Mouse (Mus musculus) spleen, adult 10 weeks (tissue): ENCODE measurements around the gene Gm6356. TPM values are rescaled to one million over a fixed set of nuclear protein-coding genes. Genes with fewer than 3 reads are reported as not detected.

Source experiments
- polyA plus RNA-seq: library from polyadenylated mRNA; stranded (reverse); fragments of 350-450 nt; fragmentation: Illumina TruSeq; extraction: RNeasy Lipid Tissue Mini Kit (QIAGEN cat#74804); gene quantifications from one replicate; pipeline ENCODE4 v1.2.3, GENCODE M21; 2015; ENCODE audit warnings: low replicate concordance; ENCODE audit not compliant: insufficient read depth

The Gm6356 gene
- not detected for polyA plus RNA-seq

GRCm38 (mm10) chr14:6973718-6974117, at the start of gene Gm6356:
Gene Gm6356 (minus strand): TSS chr14:6973818.

Other genes with a start within 250 kb of the Gm6356 start
- gene Gm3636, start 231.5 kb downstream of the Gm6356 start, polyA plus RNA-seq = 4.9 TPM
- gene Gm8362, start 199.4 kb downstream of the Gm6356 start, polyA plus RNA-seq = not detected
- gene Gm3642, start 133.5 kb downstream of the Gm6356 start, polyA plus RNA-seq = not detected
- gene Gm3667, start 83.9 kb downstream of the Gm6356 start, polyA plus RNA-seq = 0.66 TPM
- 0.19 TPM for gene Gm10406, start 53.6 kb upstream of the Gm6356 start, polyA plus RNA-seq
- gene Gm3685, start 71.2 kb upstream of the Gm6356 start, polyA plus RNA-seq = not detected
- 0.94 TPM for gene Gm3696, start 126.8 kb upstream of the Gm6356 start, polyA plus RNA-seq
- gene Gm6676, start 151.6 kb upstream of the Gm6356 start, polyA plus RNA-seq = not detected
- gene Gm3512, start 200.7 kb upstream of the Gm6356 start, polyA plus RNA-seq = 1.7 TPM
- gene Gm16434, start 220.7 kb upstream of the Gm6356 start, polyA plus RNA-seq = not detected